Comparison of ENCODE assay signal across 13 mouse cellular contexts in genomic region chr13:116311011-116311410, GRCm38 (mm10). TPM values are rescaled to one million over a fixed set of nuclear protein-coding genes. Genes with fewer than 3 reads are reported as not detected.
DNase-seq lines count a peak whose midpoint lies in the region; ATAC-seq lines count a peak whose summit lies in the region.
"Had no signal": no experiment of that assay in that cellular context is flagged by ENCODE, and none has a peak within 500 bp of the region (broad histone marks: within the 10 kb centered on the region; RNA-seq: fewer than 3 reads in every experiment).

No protein-coding gene starts in this region.

- intact Hi-C loops in gastrocnemius, postnatal 14 days (cut with DNase I; ENCODE audit: low total_unique reads), result no loop called here

- no peak overlapping the region for H3K27ac ChIP-seq in midbrain, embryonic 11.5 days (ENCODE audit: low read depth, low read length)
- no peak overlapping the region for H3K27ac ChIP-seq in midbrain, embryonic 16.5 days (ENCODE audit: low read length)
- no peak overlapping the region for H3K27ac ChIP-seq in limb, embryonic 12.5 days
- H3K27ac ChIP-seq in stomach, embryonic 15.5 days, result 0 out of 2 replicates have a peak overlapping the region, but pooled peaks have one; percentile 17
- H3K27ac ChIP-seq: intestine, embryonic 15.5 days had no signal

- H3K9me3 ChIP-seq in midbrain, embryonic 11.5 days (ENCODE audit: control insufficient read depth, low read length), result no peaks in the 10 kb centered on the region
- no peaks in the 10 kb centered on the region; the same call in 1 of the 2 replicates for H3K9me3 ChIP-seq in midbrain, embryonic 16.5 days (replicated peaks; ENCODE audit: control insufficient read depth, low read length, poor library complexity, severe bottlenecking)
- no peaks in the 10 kb centered on the region for H3K9me3 ChIP-seq in limb, embryonic 12.5 days
- no peaks in the 10 kb centered on the region for H3K9me3 ChIP-seq in stomach, embryonic 15.5 days
- H3K9me3 ChIP-seq: intestine, embryonic 15.5 days; megakaryocyte, embryonic 14.5 days had no signal

- no peak for ATAC-seq in midbrain, embryonic 11.5 days (ENCODE audit: low FRiP score)
- no peak for ATAC-seq in midbrain, embryonic 16.5 days
- no peak for ATAC-seq in limb, embryonic 12.5 days (ENCODE audit: insufficient number of reproducible peaks, insufficient read depth, low FRiP score, low TSS enrichment, low read depth)
- no peak for ATAC-seq in stomach, embryonic 15.5 days (ENCODE audit: insufficient read depth, low FRiP score, low read depth)
- ATAC-seq: intestine, embryonic 15.5 days had no signal

- H3K4me2 ChIP-seq in midbrain, embryonic 11.5 days, result no peak overlapping the region
- no peak overlapping the region for H3K4me2 ChIP-seq in midbrain, embryonic 16.5 days (ENCODE audit: low read length)
- peak overlapping the region; percentile 93 for H3K4me2 ChIP-seq in limb, embryonic 12.5 days
- H3K4me2 ChIP-seq in stomach, embryonic 15.5 days, result peak overlapping the region; percentile 86

- peaks cover 4% of the 10 kb centered on the region; the same call in 1 of the 2 replicates for H3K4me1 ChIP-seq in midbrain, embryonic 11.5 days (ENCODE audit: control insufficient read depth, insufficient read depth, low read length)
- peaks cover 8% of the 10 kb centered on the region for H3K4me1 ChIP-seq in midbrain, embryonic 16.5 days (ENCODE audit: control insufficient read depth, insufficient read depth, low read length)
- peaks cover 20% of the 10 kb centered on the region; the same call in 1 of the 2 replicates for H3K4me1 ChIP-seq in limb, embryonic 12.5 days (replicated peaks)
- H3K4me1 ChIP-seq in stomach, embryonic 15.5 days, result no peaks in the 10 kb centered on the region; the same call in 1 of the 2 replicates

- H3K36me3 ChIP-seq in midbrain, embryonic 11.5 days (ENCODE audit: control insufficient read depth, insufficient read depth, low read length), result no peaks in the 10 kb centered on the region
- H3K36me3 ChIP-seq in midbrain, embryonic 16.5 days (ENCODE audit: control insufficient read depth, insufficient read depth, low read length), result no peaks in the 10 kb centered on the region
- no peaks in the 10 kb centered on the region for H3K36me3 ChIP-seq in limb, embryonic 12.5 days
- H3K36me3 ChIP-seq in stomach, embryonic 15.5 days, result no peaks in the 10 kb centered on the region
- H3K36me3 ChIP-seq: intestine, embryonic 15.5 days had no signal

- H3K9ac ChIP-seq in midbrain, embryonic 11.5 days (ENCODE audit: low read length), result no peak overlapping the region
- no peak overlapping the region for H3K9ac ChIP-seq in midbrain, embryonic 16.5 days (ENCODE audit: low read depth, low read length)
- no peak overlapping the region for H3K9ac ChIP-seq in limb, embryonic 12.5 days (replicated peaks)
- H3K9ac ChIP-seq in stomach, embryonic 15.5 days, result no peak overlapping the region
- H3K9ac ChIP-seq: intestine, embryonic 15.5 days had no signal

- 6% methylated on average over 4 of the region's 4 CpGs for WGBS in midbrain, embryonic 11.5 days
- 3% methylated on average over 4 of the region's 4 CpGs for whole genome bisulfite sequencing in midbrain, embryonic 16.5 days
- WGBS in limb, embryonic 12.5 days, result 13% methylated on average over 4 of the region's 4 CpGs
- 30% methylated on average over 4 of the region's 4 CpGs for WGBS in stomach, embryonic 15.5 days

- peaks cover 85% of the 10 kb centered on the region for H3K27me3 ChIP-seq in midbrain, embryonic 11.5 days (ENCODE audit: control insufficient read depth, insufficient read depth, low read length)
- H3K27me3 ChIP-seq in midbrain, embryonic 16.5 days (ENCODE audit: control insufficient read depth, insufficient read depth, low read depth, low read length), result peaks cover 41% of the 10 kb centered on the region
- H3K27me3 ChIP-seq in limb, embryonic 12.5 days, result peaks cover 80% of the 10 kb centered on the region
- peaks cover 24% of the 10 kb centered on the region for H3K27me3 ChIP-seq in stomach, embryonic 15.5 days (replicated peaks)

- H3K4me3 ChIP-seq in midbrain, embryonic 11.5 days (ENCODE audit: low read depth, low read length), result no peak overlapping the region
- H3K4me3 ChIP-seq in midbrain, embryonic 16.5 days (ENCODE audit: low read depth, low read length), result no peak overlapping the region
- peak overlapping the region; percentile 59 for H3K4me3 ChIP-seq in limb, embryonic 12.5 days (replicated peaks)
- peak overlapping the region; percentile 60 for H3K4me3 ChIP-seq in stomach, embryonic 15.5 days (replicated peaks)
- H3K4me3 ChIP-seq: megakaryocyte, embryonic 14.5 days had no signal

- peak; percentile 18 for DNase-seq in embryo, embryonic 11 days
- DNase-seq in embryo, embryonic 10 days (ENCODE audit: low spot score), result no peak
- DNase-seq in midbrain, embryonic 11.5 days (ENCODE audit: low spot score, missing footprints), result peak; percentile 90
- no peak for DNase-seq in kidney, postnatal 14 days
- DNase-seq in gastrocnemius, postnatal 14 days, result no peak
- DNase-seq: adrenal gland, postnatal 14 days; heart, adult 18-20 months; lung, adult 18-20 months had no signal

RNA-seq across cellular contexts. Expression of gene Isl1, which starts 1.5 kb away (rescaled TPM):
- 15.4 and 18.6 TPM in 2 replicates for polyA plus RNA-seq in midbrain, embryonic 11.5 days (2014; fragmentation: Nextera tagmentation; extraction: Ambion mirVana)
- 25.5 and 47.6 TPM in 2 replicates for polyA plus RNA-seq in midbrain, embryonic 16.5 days (2015; fragmentation: Nextera tagmentation; extraction: Ambion mirVana)
- 8.9 and 16.7 TPM in 2 replicates for polyA plus RNA-seq in limb, embryonic 12.5 days (2016; fragmentation: Nextera tagmentation; extraction: Ambion mirVana)
- 29.7 and 42.1 TPM in 2 replicates for polyA plus RNA-seq in stomach, embryonic 15.5 days (2015; fragmentation: Nextera tagmentation; extraction: Ambion mirVana)
- total RNA-seq in gastrocnemius, postnatal 14 days (2021), result 1 to 10 TPM in 1 of 2 experiments, under 1 TPM in 1; 0.41 to 1.3 TPM

Comparison
In these comparisons a context has a peak if more than half of its experiments do, and no peak if none do; other contexts are left out.
1. DNase-seq: peak in embryo, embryonic 11 days (single experiment) and midbrain, embryonic 11.5 days (single experiment); none in embryo, embryonic 10 days (single experiment), kidney, postnatal 14 days (single experiment) and gastrocnemius, postnatal 14 days (single experiment).
2. H3K4me2 ChIP-seq: peak in limb, embryonic 12.5 days (single experiment) and stomach, embryonic 15.5 days (single experiment); none in midbrain, embryonic 11.5 days (single experiment) and midbrain, embryonic 16.5 days (single experiment).
3. H3K4me3 ChIP-seq: peak in limb, embryonic 12.5 days (single experiment) and stomach, embryonic 15.5 days (single experiment); none in midbrain, embryonic 11.5 days (single experiment) and midbrain, embryonic 16.5 days (single experiment).